Mouse (Mus musculus) erythroblast, embryonic 14.5 days (primary cell): Measurements from ENCODE around the gene Hist1h4i. TPM values are rescaled to one million over a fixed set of nuclear protein-coding genes. Genes with fewer than 3 reads are reported as not detected.
"Not testable (repeated sequence)": the region's sequence is repeated elsewhere in the genome, so short reads cannot be mapped to it uniquely, and the experiment has no call there.

Experiments used
- H3K27me3 ChIP-seq: 2 replicates; pipeline ENCODE4 v1.6.1; 2012; ENCODE audit warnings: inconsistent platforms; ENCODE audit not compliant: control insufficient read depth
- H3K36me3 ChIP-seq: 2 replicates; pipeline ENCODE4 v1.6.1; 2012; ENCODE audit warnings: mild to moderate bottlenecking, inconsistent platforms; ENCODE audit not compliant: control insufficient read depth
- H3K4me1 ChIP-seq: 2 replicates; pipeline ENCODE4 v1.6.1; 2012; ENCODE audit warnings: inconsistent platforms; ENCODE audit not compliant: control insufficient read depth
- H3K4me3 ChIP-seq: replicated peaks from 2 replicates; pipeline ENCODE3; 2012; ENCODE audit warnings: moderate library complexity, mild to moderate bottlenecking, inconsistent platforms
- H3K9me3 ChIP-seq: 2 replicates; pipeline ENCODE4 v1.6.1; 2012; ENCODE audit warnings: low read length, inconsistent platforms, mixed read lengths; ENCODE audit not compliant: control insufficient read depth
- GATA1 ChIP-seq: IDR thresholded peaks from 2 replicates; pipeline ENCODE4 v1.6.1; 2012; ENCODE audit warnings: low read length, inconsistent platforms, mixed read lengths
- TAL1 ChIP-seq: IDR thresholded peaks from 3 replicates; pipeline ENCODE4 v1.6.1; 2012; ENCODE audit warnings: low read length, inconsistent platforms, mixed read lengths
- polyA plus RNA-seq: library from polyadenylated mRNA; stranded (reverse); fragments of >175 nt; gene quantifications from 2 replicates; pipeline ENCODE4 v1.2.3, GENCODE M21; 2012

The Hist1h4i gene
- polyA plus RNA-seq, 1 experiment: 24.7 TPM

DNA sequence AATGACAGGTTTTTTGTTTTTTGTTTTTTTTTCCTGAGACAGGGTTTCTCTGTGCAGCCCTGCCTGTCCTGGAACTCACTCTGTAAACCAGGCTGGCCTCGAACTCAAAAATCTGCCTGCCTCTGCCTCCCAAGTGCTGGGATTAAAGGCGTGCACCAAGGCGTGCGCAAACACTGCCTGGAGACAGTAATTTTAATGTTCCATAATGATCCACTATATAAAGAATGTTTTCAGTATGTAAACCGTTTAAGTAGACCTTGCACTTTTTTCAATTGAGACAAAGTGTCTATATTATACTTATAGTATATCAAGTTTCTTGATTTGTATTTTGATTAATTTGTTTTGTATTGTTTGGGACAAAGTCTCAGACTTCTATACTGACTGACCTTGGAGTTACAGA, 1.8 kb downstream of the Hist1h4i start:
- H3K4me3 ChIP-seq: peak overlapping the region; percentile 78
- peaks cover 65% of the 10 kb centered on the region for H3K4me1 ChIP-seq
- TF ChIP-seq TAL1 (no peak), GATA1 (no peak)
- H3K9me3 ChIP-seq: no peaks in the 10 kb centered on the region
- H3K27me3 ChIP-seq: no peaks in the 10 kb centered on the region
- H3K36me3 ChIP-seq: no peaks in the 10 kb centered on the region

- H3K36me3 ChIP-seq: peaks cover 8% of the 10 kb centered on the region
- peak overlapping the region; percentile 78 for H3K4me3 ChIP-seq
- H3K9me3 ChIP-seq: no peaks in the 10 kb centered on the region
- no peak for TF ChIP-seq TAL1
- TF ChIP-seq GATA1: no peak
- no peaks in the 10 kb centered on the region for H3K27me3 ChIP-seq
- peaks cover 68% of the 10 kb centered on the region for H3K4me1 ChIP-seq
Measured at GRCm38 (mm10) chr13:22037415-22037814, 3.7 kb downstream of the Hist1h4i start.

GRCm38 (mm10) chr13:22036986-22037385, 4.2 kb downstream of the Hist1h4i start:
- H3K4me3 ChIP-seq: peak overlapping the region; percentile 78
- TF ChIP-seq GATA1: no peak
- TF ChIP-seq TAL1: no peak
- H3K27me3 ChIP-seq: no peaks in the 10 kb centered on the region
- H3K4me1 ChIP-seq: peaks cover 65% of the 10 kb centered on the region
- H3K36me3 ChIP-seq: peaks cover 8% of the 10 kb centered on the region
- no peaks in the 10 kb centered on the region for H3K9me3 ChIP-seq

DNA sequence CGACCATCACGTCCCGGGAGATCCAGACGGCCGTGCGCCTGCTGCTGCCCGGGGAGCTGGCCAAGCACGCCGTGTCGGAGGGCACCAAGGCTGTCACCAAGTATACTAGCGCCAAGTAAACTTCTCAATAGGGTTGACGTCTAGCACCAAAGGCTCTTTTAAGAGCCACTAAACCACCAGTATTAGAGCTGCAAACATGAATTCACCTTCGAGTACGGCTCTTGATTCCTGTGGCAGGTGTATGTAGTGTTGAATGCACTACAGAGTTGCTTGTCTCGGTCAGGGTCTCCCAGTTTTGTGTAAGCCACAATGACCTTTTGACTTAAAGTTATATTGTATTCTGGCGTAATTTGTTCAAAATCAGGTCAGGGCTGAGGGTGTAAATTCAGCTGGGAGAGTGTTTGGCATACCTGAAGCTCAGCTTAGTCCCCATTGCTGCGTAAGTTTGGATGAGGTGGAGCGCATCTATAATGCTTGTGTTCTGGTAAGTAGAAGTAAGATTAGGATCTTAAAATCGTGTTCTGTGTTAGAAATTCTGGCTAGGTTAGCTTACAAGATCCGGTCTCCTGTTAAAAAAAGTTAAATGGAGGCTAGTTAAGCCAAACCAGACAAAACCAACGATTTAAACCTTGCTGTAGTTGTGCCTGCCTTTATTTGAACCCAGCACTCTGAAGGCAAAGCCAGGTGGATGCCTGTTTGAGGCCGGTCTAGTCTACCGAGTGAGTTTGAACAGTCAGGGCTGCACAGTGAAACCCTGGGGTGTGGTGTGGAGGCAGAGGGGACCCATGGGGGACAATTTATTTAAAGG, 4.8 kb downstream of the Hist1h4i start:
- Histone ChIP-seq H3K4me3 (peak overlapping the region; percentile 78), H3K4me1 (peaks cover 63% of the 10 kb centered on the region), H3K27me3 (no peaks in the 10 kb centered on the region), H3K36me3 (peaks cover 12% of the 10 kb centered on the region), H3K9me3 (no peaks in the 10 kb centered on the region)
- TF ChIP-seq TAL1: no peak
- no peak for TF ChIP-seq GATA1

DNA sequence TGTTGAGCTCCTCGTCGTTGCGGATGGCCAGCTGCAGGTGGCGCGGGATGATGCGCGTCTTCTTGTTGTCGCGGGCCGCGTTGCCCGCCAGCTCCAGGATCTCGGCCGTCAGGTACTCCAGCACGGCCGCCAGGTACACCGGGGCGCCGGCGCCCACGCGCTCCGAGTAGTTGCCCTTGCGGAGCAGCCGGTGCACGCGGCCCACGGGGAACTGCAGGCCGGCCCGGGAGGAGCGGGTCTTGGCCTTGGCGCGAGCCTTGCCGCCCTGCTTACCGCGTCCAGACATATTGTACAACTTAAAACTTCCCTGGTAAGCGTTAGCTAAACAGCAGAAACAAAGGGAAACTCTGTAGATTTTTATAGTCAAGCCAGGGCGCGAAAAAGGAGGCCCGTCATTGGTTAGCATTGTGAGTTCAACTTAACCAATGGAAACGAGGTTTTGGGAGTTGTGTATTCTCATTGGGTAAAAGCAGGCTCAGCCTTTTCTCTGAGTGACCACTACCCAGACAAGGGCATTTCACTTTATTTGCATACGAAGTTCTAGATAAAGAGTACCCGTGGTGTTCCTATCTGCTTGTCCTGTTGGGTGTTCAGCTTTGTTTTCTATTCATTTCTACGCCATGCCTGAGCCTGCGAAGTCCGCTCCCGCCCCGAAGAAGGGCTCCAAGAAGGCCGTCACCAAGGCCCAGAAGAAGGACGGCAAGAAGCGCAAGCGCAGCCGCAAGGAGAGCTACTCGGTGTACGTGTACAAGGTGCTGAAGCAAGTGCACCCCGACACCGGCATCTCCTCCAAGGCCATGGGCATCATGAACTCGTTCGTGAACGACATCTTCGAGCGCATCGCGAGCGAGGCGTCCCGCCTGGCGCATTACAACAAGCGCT, 5.7 kb downstream of the Hist1h4i start, which contains the start of the genes Hist1h2ah and Hist1h2bk:
Gene Hist1h2ah, minus strand, starts transcription at position 302 of the 882 bp plus-strand sequence.
Gene Hist1h2bk, plus strand, starts transcription at position 604 of the 882 bp plus-strand sequence.
- H3K9me3 ChIP-seq, H3K27me3 ChIP-seq: not testable (repeated sequence)
- Histone ChIP-seq H3K36me3 (peaks cover 14% of the 10 kb centered on the region), H3K4me3 (peak within 1 kb of the TSS; percentile 78), H3K4me1 (peaks cover 65% of the 10 kb centered on the region)

- Histone ChIP-seq H3K9me3 (no peaks in the 10 kb centered on the region), H3K27me3 (no peaks in the 10 kb centered on the region), H3K4me3 (peak overlapping the region; percentile 74), H3K4me1 (peaks cover 63% of the 10 kb centered on the region), H3K36me3 (peaks cover 14% of the 10 kb centered on the region)
- TF ChIP-seq TAL1 (no peak), GATA1 (no peak)
Measured at GRCm38 (mm10) chr13:22034443-22035266, 6.5 kb downstream of the Hist1h4i start.

DNA sequence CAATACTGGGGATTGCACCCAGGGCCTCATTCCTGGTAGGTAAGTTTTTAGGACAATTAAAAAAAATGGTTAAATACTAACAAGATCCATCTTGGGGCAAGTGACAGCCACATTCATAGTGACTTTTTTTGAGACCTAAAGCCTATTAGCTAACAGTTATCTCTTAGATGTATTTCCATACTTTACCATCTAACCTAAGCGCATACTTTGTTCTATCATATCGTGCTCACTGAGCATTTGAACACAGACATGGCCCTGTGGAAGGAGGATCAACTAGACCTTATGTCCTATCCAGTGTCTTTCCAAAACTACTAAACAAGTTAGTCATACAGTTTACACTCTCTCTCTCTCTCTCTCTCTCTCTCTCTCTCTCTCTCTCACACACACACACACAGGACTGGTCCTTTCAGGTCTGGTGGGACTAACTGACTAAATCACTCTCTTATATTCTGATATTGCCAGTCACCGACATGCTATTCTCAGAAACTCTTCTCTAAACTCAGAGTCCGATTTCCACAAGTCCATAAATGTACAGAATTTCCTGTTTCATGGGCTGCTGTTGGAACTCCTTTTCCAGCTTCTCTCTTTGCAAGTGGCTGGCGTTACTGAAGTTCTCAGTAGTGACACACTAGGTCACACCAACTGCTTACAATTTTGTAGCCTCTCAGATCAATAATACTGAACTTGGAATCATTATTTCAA, 7.3 kb downstream of the Hist1h4i start:
- H3K4me1 ChIP-seq: peaks cover 63% of the 10 kb centered on the region
- TF ChIP-seq TAL1: no peak
- no peak for TF ChIP-seq GATA1
- peak overlapping the region; percentile 74 for H3K4me3 ChIP-seq
- no peaks in the 10 kb centered on the region for H3K27me3 ChIP-seq
- peaks cover 14% of the 10 kb centered on the region for H3K36me3 ChIP-seq
- H3K9me3 ChIP-seq: no peaks in the 10 kb centered on the region

GRCm38 (mm10) chr13:22030493-22030892, 10.7 kb downstream of the Hist1h4i start:
- H3K9me3 ChIP-seq: no peaks in the 10 kb centered on the region
- TF ChIP-seq GATA1 (no peak), TAL1 (no peak)
- peaks cover 54% of the 10 kb centered on the region for H3K4me1 ChIP-seq
- H3K27me3 ChIP-seq: no peaks in the 10 kb centered on the region
- no peak overlapping the region for H3K4me3 ChIP-seq
- H3K36me3 ChIP-seq: peaks cover 14% of the 10 kb centered on the region
